Mouse (Mus musculus): ENCODE data around the gene Mthfsd.

GRCm38 (mm10) chr8:121081398-121081797 lies 26.8 kb downstream of the Mthfsd start:
- TF ChIP-seq POLR2A (IDR thresholded peaks at IDR 0.05; ENCODE audit: insufficient read depth, low read depth, low read length) (no peak), CTCF (IDR thresholded peaks at IDR 0.05; ENCODE audit: insufficient read depth, low read depth, low read length) (no peak)
